Mouse (Mus musculus): ENCODE measurements around the gene Galnt16. TPM values are rescaled to one million over a fixed set of nuclear protein-coding genes. Genes with fewer than 3 reads are reported as not detected.

Gene Galnt16
- polyA plus RNA-seq (2014; fragmentation: Nextera tagmentation; extraction: Ambion mirVana): 1.0 and 1.3 TPM in 2 replicates

- WGBS (ENCODE audit: insufficient replicate concordance): 3% methylated on average over 14 of the region's 14 CpGs
- Histone ChIP-seq H3K4me3 (ENCODE audit: low read depth, low read length) (peak within 1 kb of the TSS; percentile 68), H3K9me3 (replicated peaks; ENCODE audit: control insufficient read depth, low read length) (no peaks in the 10 kb centered on the region), H3K9ac (ENCODE audit: low read depth, low read length) (peak within 1 kb of the TSS; percentile 58; the same call in 1 of the 2 replicates), H3K36me3 (ENCODE audit: control insufficient read depth, insufficient read depth, low read length) (no peaks in the 10 kb centered on the region), H3K27ac (ENCODE audit: low read depth, low read length) (no peak within 1 kb of the TSS), H3K4me2 (peak within 1 kb of the TSS; percentile 99), H3K4me1 (ENCODE audit: control insufficient read depth, insufficient read depth, low read length) (peaks cover 9% of the 10 kb centered on the region; the same call in 1 of the 2 replicates), H3K27me3 (ENCODE audit: control insufficient read depth, insufficient read depth, low read length) (peaks cover 65% of the 10 kb centered on the region)
- no peak for ATAC-seq (replicated peaks; ENCODE audit: insufficient number of reproducible peaks, low FRiP score, low TSS enrichment)
Measured at GRCm38 (mm10) chr12:80517977-80518376, at the start of gene Galnt16. Gene Galnt16 (plus strand): TSS chr12:80518277.

- no peak overlapping the region for H3K9ac ChIP-seq (ENCODE audit: low read depth, low read length)
- H3K9me3 ChIP-seq (replicated peaks; ENCODE audit: control insufficient read depth, low read length): no peaks in the 10 kb centered on the region
- H3K36me3 ChIP-seq (ENCODE audit: control insufficient read depth, insufficient read depth, low read length): no peaks in the 10 kb centered on the region
- no peak overlapping the region for H3K27ac ChIP-seq (ENCODE audit: low read depth, low read length)
- no peak for ATAC-seq (replicated peaks; ENCODE audit: insufficient number of reproducible peaks, low FRiP score, low TSS enrichment)
- no peaks in the 10 kb centered on the region for H3K27me3 ChIP-seq (ENCODE audit: control insufficient read depth, insufficient read depth, low read length)
- H3K4me2 ChIP-seq: no peak overlapping the region
- WGBS (ENCODE audit: insufficient replicate concordance): 55% methylated on average over 2 of the region's 2 CpGs
- no peaks in the 10 kb centered on the region for H3K4me1 ChIP-seq (ENCODE audit: control insufficient read depth, insufficient read depth, low read length)
- H3K4me3 ChIP-seq (ENCODE audit: low read depth, low read length): no peak overlapping the region
Measured at GRCm38 (mm10) chr12:80470206-80470605, 47.9 kb upstream of the Galnt16 start.

- ATAC-seq (replicated peaks; ENCODE audit: insufficient number of reproducible peaks, low FRiP score, low TSS enrichment): no peak
- H3K27me3 ChIP-seq (ENCODE audit: control insufficient read depth, insufficient read depth, low read length): no peaks in the 10 kb centered on the region
- no peak overlapping the region for H3K4me2 ChIP-seq
- H3K9me3 ChIP-seq (replicated peaks; ENCODE audit: control insufficient read depth, low read length): no peaks in the 10 kb centered on the region
- H3K27ac ChIP-seq (ENCODE audit: low read depth, low read length): no peak overlapping the region
- no peaks in the 10 kb centered on the region for H3K4me1 ChIP-seq (ENCODE audit: control insufficient read depth, insufficient read depth, low read length)
- no peak overlapping the region for H3K9ac ChIP-seq (ENCODE audit: low read depth, low read length)
- no peaks in the 10 kb centered on the region for H3K36me3 ChIP-seq (ENCODE audit: control insufficient read depth, insufficient read depth, low read length)
- H3K4me3 ChIP-seq (ENCODE audit: low read depth, low read length): no peak overlapping the region
- WGBS (ENCODE audit: insufficient replicate concordance): 61% methylated on average over 4 of the region's 4 CpGs
Measured at GRCm38 (mm10) chr12:80471926-80472325, 46.2 kb upstream of the Galnt16 start.

- Histone ChIP-seq H3K27me3 (ENCODE audit: control insufficient read depth, insufficient read depth, low read length) (no peaks in the 10 kb centered on the region), H3K4me3 (ENCODE audit: low read depth, low read length) (no peak overlapping the region), H3K4me1 (ENCODE audit: control insufficient read depth, insufficient read depth, low read length) (no peaks in the 10 kb centered on the region), H3K9ac (ENCODE audit: low read depth, low read length) (no peak overlapping the region), H3K9me3 (replicated peaks; ENCODE audit: control insufficient read depth, low read length) (no peaks in the 10 kb centered on the region), H3K27ac (ENCODE audit: low read depth, low read length) (no peak overlapping the region), H3K36me3 (ENCODE audit: control insufficient read depth, insufficient read depth, low read length) (no peaks in the 10 kb centered on the region), H3K4me2 (no peak overlapping the region)
- ATAC-seq (replicated peaks; ENCODE audit: insufficient number of reproducible peaks, low FRiP score, low TSS enrichment): no peak
- 73% methylated on average over 3 of the region's 3 CpGs for WGBS (ENCODE audit: insufficient replicate concordance)
Measured at GRCm38 (mm10) chr12:80473731-80474130, 44.3 kb upstream of the Galnt16 start.

GRCm38 (mm10) chr12:80479986-80480385 is 38.1 kb upstream of the Galnt16 start:
- Histone ChIP-seq H3K4me2 (no peak overlapping the region), H3K27me3 (ENCODE audit: control insufficient read depth, insufficient read depth, low read length) (no peaks in the 10 kb centered on the region), H3K27ac (ENCODE audit: low read depth, low read length) (no peak overlapping the region), H3K9ac (ENCODE audit: low read depth, low read length) (no peak overlapping the region), H3K4me3 (ENCODE audit: low read depth, low read length) (no peak overlapping the region), H3K36me3 (ENCODE audit: control insufficient read depth, insufficient read depth, low read length) (no peaks in the 10 kb centered on the region), H3K4me1 (ENCODE audit: control insufficient read depth, insufficient read depth, low read length) (peaks cover 8% of the 10 kb centered on the region), H3K9me3 (replicated peaks; ENCODE audit: control insufficient read depth, low read length) (no peaks in the 10 kb centered on the region)
- 37% methylated on average over 3 of the region's 3 CpGs for WGBS (ENCODE audit: insufficient replicate concordance)
- ATAC-seq (replicated peaks; ENCODE audit: insufficient number of reproducible peaks, low FRiP score, low TSS enrichment): no peak

GRCm38 (mm10) chr12:80483397-80483796 is 34.7 kb upstream of the Galnt16 start:
- H3K27me3 ChIP-seq (ENCODE audit: control insufficient read depth, insufficient read depth, low read length): no peaks in the 10 kb centered on the region
- H3K4me3 ChIP-seq (ENCODE audit: low read depth, low read length): no peak overlapping the region
- ATAC-seq (replicated peaks; ENCODE audit: insufficient number of reproducible peaks, low FRiP score, low TSS enrichment): no peak
- H3K9ac ChIP-seq (ENCODE audit: low read depth, low read length): no peak overlapping the region
- no peak overlapping the region for H3K27ac ChIP-seq (ENCODE audit: low read depth, low read length)
- WGBS (ENCODE audit: insufficient replicate concordance): 72% methylated on average over 3 of the region's 3 CpGs
- H3K9me3 ChIP-seq (replicated peaks; ENCODE audit: control insufficient read depth, low read length): no peaks in the 10 kb centered on the region
- H3K4me1 ChIP-seq (ENCODE audit: control insufficient read depth, insufficient read depth, low read length): peaks cover 8% of the 10 kb centered on the region
- H3K36me3 ChIP-seq (ENCODE audit: control insufficient read depth, insufficient read depth, low read length): no peaks in the 10 kb centered on the region
- no peak overlapping the region for H3K4me2 ChIP-seq

- no peak overlapping the region for H3K4me3 ChIP-seq (ENCODE audit: low read depth, low read length)
- no peaks in the 10 kb centered on the region for H3K27me3 ChIP-seq (ENCODE audit: control insufficient read depth, insufficient read depth, low read length)
- no peaks in the 10 kb centered on the region for H3K9me3 ChIP-seq (replicated peaks; ENCODE audit: control insufficient read depth, low read length)
- 90% methylated on average over 5 of the region's 5 CpGs for WGBS (ENCODE audit: insufficient replicate concordance)
- ATAC-seq (replicated peaks; ENCODE audit: insufficient number of reproducible peaks, low FRiP score, low TSS enrichment): no peak
- H3K4me1 ChIP-seq (ENCODE audit: control insufficient read depth, insufficient read depth, low read length): no peaks in the 10 kb centered on the region
- no peak overlapping the region for H3K27ac ChIP-seq (ENCODE audit: low read depth, low read length)
- no peak overlapping the region for H3K4me2 ChIP-seq
- peaks cover 9% of the 10 kb centered on the region for H3K36me3 ChIP-seq (ENCODE audit: control insufficient read depth, insufficient read depth, low read length)
- no peak overlapping the region for H3K9ac ChIP-seq (ENCODE audit: low read depth, low read length)
Measured at GRCm38 (mm10) chr12:80493311-80493710, 24.8 kb upstream of the Galnt16 start.

GRCm38 (mm10) chr12:80495691-80496090 is 22.4 kb upstream of the Galnt16 start:
- no peak for ATAC-seq (replicated peaks; ENCODE audit: insufficient number of reproducible peaks, low FRiP score, low TSS enrichment)
- no peak overlapping the region for H3K4me2 ChIP-seq
- H3K9ac ChIP-seq (ENCODE audit: low read depth, low read length): no peak overlapping the region
- no peak overlapping the region for H3K27ac ChIP-seq (ENCODE audit: low read depth, low read length)
- no peaks in the 10 kb centered on the region for H3K4me1 ChIP-seq (ENCODE audit: control insufficient read depth, insufficient read depth, low read length)
- no peaks in the 10 kb centered on the region for H3K27me3 ChIP-seq (ENCODE audit: control insufficient read depth, insufficient read depth, low read length)
- no peak overlapping the region for H3K4me3 ChIP-seq (ENCODE audit: low read depth, low read length)
- 58% methylated on average over 1 of the region's 1 CpGs for WGBS (ENCODE audit: insufficient replicate concordance)
- H3K9me3 ChIP-seq (replicated peaks; ENCODE audit: control insufficient read depth, low read length): no peaks in the 10 kb centered on the region
- H3K36me3 ChIP-seq (ENCODE audit: control insufficient read depth, insufficient read depth, low read length): peaks cover 9% of the 10 kb centered on the region

GRCm38 (mm10) chr12:80498356-80498755 is 19.7 kb upstream of the Galnt16 start:
- WGBS (ENCODE audit: insufficient replicate concordance): 59% methylated on average over 4 of the region's 4 CpGs
- Histone ChIP-seq H3K27ac (ENCODE audit: low read depth, low read length) (no peak overlapping the region), H3K4me3 (ENCODE audit: low read depth, low read length) (no peak overlapping the region), H3K9ac (ENCODE audit: low read depth, low read length) (no peak overlapping the region), H3K4me2 (no peak overlapping the region), H3K4me1 (ENCODE audit: control insufficient read depth, insufficient read depth, low read length) (no peaks in the 10 kb centered on the region), H3K27me3 (ENCODE audit: control insufficient read depth, insufficient read depth, low read length) (no peaks in the 10 kb centered on the region), H3K36me3 (ENCODE audit: control insufficient read depth, insufficient read depth, low read length) (no peaks in the 10 kb centered on the region), H3K9me3 (replicated peaks; ENCODE audit: control insufficient read depth, low read length) (no peaks in the 10 kb centered on the region)
- ATAC-seq (replicated peaks; ENCODE audit: insufficient number of reproducible peaks, low FRiP score, low TSS enrichment): no peak

Data from heart, embryonic 11.5 days (tissue).